Mouse (Mus musculus) induced T-regulatory cell, adult 2 months (primary cell): ENCODE measurements around the gene Muc20.
A peak's percentile ranks its signal among the peaks of the same experiment; 100 is the strongest.

ENCODE experiments used
- DNase-seq: peaks from one replicate; pipeline ENCODE4 v3.0.0-alpha.2; 2012; ENCODE audit warnings: low read depth

Gene Muc20

GRCm38 (mm10) chr16:32795177-32795576 lies 2.1 kb downstream of the Muc20 start:
- no peak for DNase-seq

- DNase-seq, result no peak
Measured at GRCm38 (mm10) chr16:32790056-32790455, 7.2 kb downstream of the Muc20 start.

- DNase-seq, result no peak
Measured at GRCm38 (mm10) chr16:32784840-32785239, 12.4 kb downstream of the Muc20 start.

GRCm38 (mm10) chr16:32783324-32784062 lies 13.7 kb downstream of the Muc20 start:
- DNase-seq, result no peak

GRCm38 (mm10) chr16:32778956-32779355 lies 18.3 kb downstream of the Muc20 start:
- DNase-seq, result no peak

GRCm38 (mm10) chr16:32776676-32777075 lies 20.6 kb downstream of the Muc20 start:
- no peak for DNase-seq

GRCm38 (mm10) chr16:32766904-32767303 lies 30.3 kb downstream of the Muc20 start:
- DNase-seq, result no peak

- DNase-seq, result no peak
Measured at GRCm38 (mm10) chr16:32764961-32765360, 32.3 kb downstream of the Muc20 start.

- DNase-seq, result no peak
Measured at GRCm38 (mm10) chr16:32764550-32764949, 32.7 kb downstream of the Muc20 start.

- DNase-seq, result peak; percentile 85
Measured at GRCm38 (mm10) chr16:32750242-32751127, 46.8 kb downstream of the Muc20 start.

- no peak for DNase-seq
Measured at GRCm38 (mm10) chr16:32745852-32746251, 51.4 kb downstream of the Muc20 start.

GRCm38 (mm10) chr16:32742712-32743111 lies 54.5 kb downstream of the Muc20 start:
- no peak for DNase-seq

- peak; percentile 54 for DNase-seq
Measured at GRCm38 (mm10) chr16:32741366-32741765, 55.9 kb downstream of the Muc20 start.

GRCm38 (mm10) chr16:32740003-32740663 lies 57.1 kb downstream of the Muc20 start:
- no peak for DNase-seq

GRCm38 (mm10) chr16:32736022-32736421 lies 61.2 kb downstream of the Muc20 start:
- no peak for DNase-seq

- no peak for DNase-seq
Measured at GRCm38 (mm10) chr16:32735586-32735985, 61.6 kb downstream of the Muc20 start, which contains the start of gene Muc4. TSS of gene Muc4 (plus strand) at chr16:32735886.

GRCm38 (mm10) chr16:32733213-32733612 lies 64.0 kb downstream of the Muc20 start:
- no peak for DNase-seq

GRCm38 (mm10) chr16:32728730-32729129 lies 68.5 kb downstream of the Muc20 start:
- no peak for DNase-seq

GRCm38 (mm10) chr16:32728240-32728639 lies 69.0 kb downstream of the Muc20 start:
- no peak for DNase-seq
